Mouse (Mus musculus) adipocyte (in vitro differentiated cells): Measurements from ENCODE around the gene Vamp5.
A peak's percentile ranks its signal among the peaks of the same experiment; 100 is the strongest.

ENCODE experiments used
- DNase-seq: peaks from one replicate; pipeline ENCODE4 v3.0.0-alpha.2; 2016; ENCODE audit warnings: low spot score

The Vamp5 gene

GRCm38 (mm10) chr6:72345074-72345567 is 35.1 kb downstream of the Vamp5 start, which contains the start of gene Usp39:
TSS of gene Usp39 (minus strand) at chr6:72345184.
- peak; percentile 97 for DNase-seq

GRCm38 (mm10) chr6:72344396-72345073 is 35.7 kb downstream of the Vamp5 start:
- no peak for DNase-seq

GRCm38 (mm10) chr6:72340481-72340880 is 39.8 kb downstream of the Vamp5 start:
- no peak for DNase-seq

- no peak for DNase-seq
These were observed 47.2 kb downstream of the Vamp5 start for GRCm38 (mm10) chr6:72333111-72333510.

- no peak for DNase-seq
These were observed 50.1 kb downstream of the Vamp5 start for GRCm38 (mm10) chr6:72330133-72330532.

GRCm38 (mm10) chr6:72329019-72329418 is 51.2 kb downstream of the Vamp5 start:
- no peak for DNase-seq

- peak; percentile 30 for DNase-seq
These were observed 54.0 kb downstream of the Vamp5 start for GRCm38 (mm10) chr6:72326274-72326673.

GRCm38 (mm10) chr6:72323786-72324508 is 56.3 kb downstream of the Vamp5 start:
- no peak for DNase-seq

- no peak for DNase-seq
These were observed 57.3 kb downstream of the Vamp5 start for GRCm38 (mm10) chr6:72322936-72323335.

GRCm38 (mm10) chr6:72319019-72319418 is 61.2 kb downstream of the Vamp5 start:
- peak; percentile 28 for DNase-seq
